Mouse (Mus musculus): ENCODE measurements at regions not wholly inside any gene's neighbourhood (a gene's known extent, or its start where the extent isn't known, plus 50 kb on each side); places are given as distances from the start of the nearest gene placed in this dataset.
A peak's percentile ranks its signal among the peaks of the same experiment; 100 is the strongest.

GRCm38 (mm10) chr8:50387189-50387588, 1543.4 kb upstream of the Tenm3 start:
- no peak overlapping the region for H3K27ac ChIP-seq (ENCODE audit: low read depth, low read length)
- no peak for DNase-seq (ENCODE audit: low spot score)
- 52% methylated on average over 7 of the region's 7 CpGs for WGBS

GRCm38 (mm10) chr8:50383697-50384096, 1539.9 kb upstream of the Tenm3 start:
- 91% methylated on average over 2 of the region's 2 CpGs for WGBS
- ATAC-seq, result no peak
- no peaks in the 10 kb centered on the region for H3K27me3 ChIP-seq (replicated peaks; ENCODE audit: control insufficient read depth, insufficient read depth, low read length)
- no peaks in the 10 kb centered on the region for H3K9me3 ChIP-seq (replicated peaks; ENCODE audit: control insufficient read depth, low read length)
- H3K27ac ChIP-seq (ENCODE audit: low read depth, low read length), result no peak overlapping the region
- no peak overlapping the region for H3K9ac ChIP-seq (ENCODE audit: low read length)
- H3K36me3 ChIP-seq (ENCODE audit: control insufficient read depth, insufficient read depth, low read length), result no peaks in the 10 kb centered on the region
- H3K4me1 ChIP-seq (ENCODE audit: control insufficient read depth, insufficient read depth, low read length), result 0 out of 2 replicates have a peak, but pooled peaks cover 3% of the 10 kb centered on the region
- no peak for DNase-seq (ENCODE audit: low spot score)
- no peak overlapping the region for H3K4me2 ChIP-seq (ENCODE audit: low read length)
- H3K4me3 ChIP-seq (ENCODE audit: low read depth, low read length), result no peak overlapping the region

More at GRCm38 (mm10) chr8:50387189-50387588, 1543.4 kb upstream of the Tenm3 start:
- Histone ChIP-seq H3K4me3 (ENCODE audit: low read depth, low read length) (no peak overlapping the region), H3K9me3 (replicated peaks; ENCODE audit: control insufficient read depth, low read length) (no peaks in the 10 kb centered on the region), H3K27me3 (replicated peaks; ENCODE audit: control insufficient read depth, insufficient read depth, low read length) (no peaks in the 10 kb centered on the region), H3K36me3 (ENCODE audit: control insufficient read depth, insufficient read depth, low read length) (no peaks in the 10 kb centered on the region), H3K9ac (ENCODE audit: low read length) (no peak overlapping the region), H3K4me1 (ENCODE audit: control insufficient read depth, insufficient read depth, low read length) (no peaks in the 10 kb centered on the region), H3K4me2 (ENCODE audit: low read length) (no peak overlapping the region)
- no peak for ATAC-seq

- peak; percentile 84 for DNase-seq (ENCODE audit: low spot score)
- Histone ChIP-seq H3K27me3 (replicated peaks; ENCODE audit: control insufficient read depth, insufficient read depth, low read length) (no peaks in the 10 kb centered on the region), H3K9me3 (replicated peaks; ENCODE audit: control insufficient read depth, low read length) (no peaks in the 10 kb centered on the region), H3K4me1 (ENCODE audit: control insufficient read depth, insufficient read depth, low read length) (0 out of 2 replicates have a peak, but pooled peaks cover 3% of the 10 kb centered on the region), H3K36me3 (ENCODE audit: control insufficient read depth, insufficient read depth, low read length) (no peaks in the 10 kb centered on the region), H3K4me3 (ENCODE audit: low read depth, low read length) (no peak overlapping the region), H3K9ac (ENCODE audit: low read length) (no peak overlapping the region), H3K4me2 (ENCODE audit: low read length) (no peak overlapping the region), H3K27ac (ENCODE audit: low read depth, low read length) (no peak overlapping the region)
- 23% methylated on average over 4 of the region's 4 CpGs for WGBS
- peak; percentile 86 for ATAC-seq
Measured at GRCm38 (mm10) chr8:50379745-50380144, 1536.0 kb upstream of the Tenm3 start.

- H3K4me3 ChIP-seq (ENCODE audit: low read depth, low read length), result no peak overlapping the region
- DNase-seq (ENCODE audit: low spot score) (peak; percentile 84), ATAC-seq (peak; percentile 70)
- no peak overlapping the region for H3K4me2 ChIP-seq (ENCODE audit: low read length)
- no peaks in the 10 kb centered on the region for H3K27me3 ChIP-seq (replicated peaks; ENCODE audit: control insufficient read depth, insufficient read depth, low read length)
- WGBS, result 21% methylated on average over 2 of the region's 2 CpGs
- H3K4me1 ChIP-seq (ENCODE audit: control insufficient read depth, insufficient read depth, low read length), result no peaks in the 10 kb centered on the region
- H3K9me3 ChIP-seq (replicated peaks; ENCODE audit: control insufficient read depth, low read length), result no peaks in the 10 kb centered on the region
- no peak overlapping the region for H3K27ac ChIP-seq (ENCODE audit: low read depth, low read length)
- no peak overlapping the region for H3K9ac ChIP-seq (ENCODE audit: low read length)
- H3K36me3 ChIP-seq (ENCODE audit: control insufficient read depth, insufficient read depth, low read length), result no peaks in the 10 kb centered on the region
Measured at GRCm38 (mm10) chr8:50373790-50374189, 1530.0 kb upstream of the Tenm3 start.

GRCm38 (mm10) chr8:50326485-50326884, 1482.7 kb upstream of the Tenm3 start:
- DNase-seq (ENCODE audit: low spot score), result no peak
- H3K9me3 ChIP-seq (replicated peaks; ENCODE audit: control insufficient read depth, low read length), result no peaks in the 10 kb centered on the region
- H3K4me2 ChIP-seq (ENCODE audit: low read length), result no peak overlapping the region
- no peaks in the 10 kb centered on the region for H3K27me3 ChIP-seq (replicated peaks; ENCODE audit: control insufficient read depth, insufficient read depth, low read length)
- H3K4me1 ChIP-seq (ENCODE audit: control insufficient read depth, insufficient read depth, low read length), result no peaks in the 10 kb centered on the region
- H3K4me3 ChIP-seq (ENCODE audit: low read depth, low read length), result no peak overlapping the region
- no peaks in the 10 kb centered on the region for H3K36me3 ChIP-seq (ENCODE audit: control insufficient read depth, insufficient read depth, low read length)
- H3K9ac ChIP-seq (ENCODE audit: low read length), result no peak overlapping the region
- WGBS, result 87% methylated on average over 3 of the region's 3 CpGs
- H3K27ac ChIP-seq (ENCODE audit: low read depth, low read length), result no peak overlapping the region
- ATAC-seq, result no peak

GRCm38 (mm10) chr8:50321356-50321963, 1477.7 kb upstream of the Tenm3 start:
- Histone ChIP-seq H3K9me3 (replicated peaks; ENCODE audit: control insufficient read depth, low read length) (no peaks in the 10 kb centered on the region), H3K27ac (ENCODE audit: low read depth, low read length) (no peak overlapping the region), H3K4me2 (ENCODE audit: low read length) (no peak overlapping the region), H3K27me3 (replicated peaks; ENCODE audit: control insufficient read depth, insufficient read depth, low read length) (no peaks in the 10 kb centered on the region), H3K36me3 (ENCODE audit: control insufficient read depth, insufficient read depth, low read length) (no peaks in the 10 kb centered on the region), H3K9ac (ENCODE audit: low read length) (no peak overlapping the region), H3K4me1 (ENCODE audit: control insufficient read depth, insufficient read depth, low read length) (no peaks in the 10 kb centered on the region), H3K4me3 (ENCODE audit: low read depth, low read length) (no peak overlapping the region)
- WGBS, result 6% methylated on average over 7 of the region's 7 CpGs
- ATAC-seq (peak; percentile 42; the same call in 1 of the 2 replicates), DNase-seq (ENCODE audit: low spot score) (peak; percentile 47)

GRCm38 (mm10) chr8:50316641-50317040, 1472.9 kb upstream of the Tenm3 start:
- H3K27me3 ChIP-seq (replicated peaks; ENCODE audit: control insufficient read depth, insufficient read depth, low read length), result no peaks in the 10 kb centered on the region
- H3K4me1 ChIP-seq (ENCODE audit: control insufficient read depth, insufficient read depth, low read length), result no peaks in the 10 kb centered on the region
- no peak for ATAC-seq
- H3K27ac ChIP-seq (ENCODE audit: low read depth, low read length), result no peak overlapping the region
- peak; percentile 61 for DNase-seq (ENCODE audit: low spot score)
- H3K4me2 ChIP-seq (ENCODE audit: low read length), result no peak overlapping the region
- 37% methylated on average over 1 of the region's 1 CpGs for WGBS
- H3K9me3 ChIP-seq (replicated peaks; ENCODE audit: control insufficient read depth, low read length), result no peaks in the 10 kb centered on the region
- no peak overlapping the region for H3K9ac ChIP-seq (ENCODE audit: low read length)
- no peaks in the 10 kb centered on the region for H3K36me3 ChIP-seq (ENCODE audit: control insufficient read depth, insufficient read depth, low read length)
- no peak overlapping the region for H3K4me3 ChIP-seq (ENCODE audit: low read depth, low read length)

- WGBS, result 73% methylated on average over 3 of the region's 3 CpGs
- H3K27me3 ChIP-seq (replicated peaks; ENCODE audit: control insufficient read depth, insufficient read depth, low read length), result no peaks in the 10 kb centered on the region
Measured at GRCm38 (mm10) chr8:50310308-50310707, 1466.6 kb upstream of the Tenm3 start.

GRCm38 (mm10) chr8:50300316-50300715, 1456.6 kb upstream of the Tenm3 start:
- no peaks in the 10 kb centered on the region for H3K9me3 ChIP-seq (replicated peaks; ENCODE audit: control insufficient read depth, low read length)
- WGBS, result 32% methylated on average over 6 of the region's 6 CpGs
- no peak overlapping the region for H3K4me3 ChIP-seq (ENCODE audit: low read depth, low read length)
- no peak for ATAC-seq
- no peak overlapping the region for H3K4me2 ChIP-seq (ENCODE audit: low read length)
- no peaks in the 10 kb centered on the region for H3K27me3 ChIP-seq (replicated peaks; ENCODE audit: control insufficient read depth, insufficient read depth, low read length)
- no peak overlapping the region for H3K27ac ChIP-seq (ENCODE audit: low read depth, low read length)
- DNase-seq (ENCODE audit: low spot score), result peak; percentile 37
- no peaks in the 10 kb centered on the region for H3K4me1 ChIP-seq (ENCODE audit: control insufficient read depth, insufficient read depth, low read length)
- no peak overlapping the region for H3K9ac ChIP-seq (ENCODE audit: low read length)
- H3K36me3 ChIP-seq (ENCODE audit: control insufficient read depth, insufficient read depth, low read length), result no peaks in the 10 kb centered on the region

More at GRCm38 (mm10) chr8:50310308-50310707, 1466.6 kb upstream of the Tenm3 start:
- H3K4me3 ChIP-seq (ENCODE audit: low read depth, low read length), result no peak overlapping the region
- H3K9ac ChIP-seq (ENCODE audit: low read length), result no peak overlapping the region
- no peak for ATAC-seq
- no peak overlapping the region for H3K27ac ChIP-seq (ENCODE audit: low read depth, low read length)
- no peaks in the 10 kb centered on the region for H3K4me1 ChIP-seq (ENCODE audit: control insufficient read depth, insufficient read depth, low read length)
- DNase-seq (ENCODE audit: low spot score), result no peak
- H3K4me2 ChIP-seq (ENCODE audit: low read length), result no peak overlapping the region
- H3K9me3 ChIP-seq (replicated peaks; ENCODE audit: control insufficient read depth, low read length), result no peaks in the 10 kb centered on the region
- H3K36me3 ChIP-seq (ENCODE audit: control insufficient read depth, insufficient read depth, low read length), result no peaks in the 10 kb centered on the region

All from forebrain, embryonic 14.5 days (tissue).